Mouse (Mus musculus): Measurements from ENCODE around the gene Adgrb3.

- TF ChIP-seq CTCF (IDR thresholded peaks at IDR 0.05; ENCODE audit: borderline replicate concordance, extremely low read depth, insufficient read depth, insufficient read length) (no peak), POLR2A (IDR thresholded peaks at IDR 0.05; ENCODE audit: borderline replicate concordance, extremely low read depth, insufficient read depth, insufficient read length, poor library complexity, severe bottlenecking) (no peak)
These were observed 624.9 kb downstream of the Adgrb3 start for GRCm38 (mm10) chr1:25204636-25205035.

All from brain, embryonic 14.5 days (tissue).